Mouse (Mus musculus) lung, adult 2 months (tissue): ENCODE measurements around the gene Atg13.
A peak's percentile ranks its signal among the peaks of the same experiment; 100 is the strongest.

Experiments used
- CTCF ChIP-seq: fragments of 200-500 bp; IDR thresholded peaks from 2 replicates; pipeline ENCODE4 v1.5.1; 2011; ENCODE audit warnings: mild to moderate bottlenecking, low read length, control low read depth; ENCODE audit not compliant: insufficient read depth
- POLR2A ChIP-seq: fragments of 200-500 bp; IDR thresholded peaks from 2 replicates; pipeline ENCODE4 v1.6.1; 2011; ENCODE audit warnings: low read depth, mild to moderate bottlenecking, control low read depth, low read length, borderline replicate concordance; ENCODE audit errors: extremely low read depth

- TF ChIP-seq CTCF (no peak), POLR2A (peak; percentile 74; the same call in 1 of the 2 replicates)
Observed at GRCm38 (mm10) chr2:91649553-91650359, 60.6 kb downstream of the Atg13 start, which contains the start of the genes Zfp408 and Arhgap1.
